Mouse (Mus musculus): ENCODE results near the gene Tpm3-rs7. TPM values are rescaled to one million over a fixed set of nuclear protein-coding genes. Genes with fewer than 3 reads are reported as not detected.
"Not testable (repeated sequence)": the region's sequence is repeated elsewhere in the genome, so short reads cannot be mapped to it uniquely, and the experiment has no call there.

Tpm3-rs7 gene
- 6.4 and 7.8 TPM in 2 replicates for polyA plus RNA-seq (2016; fragmentation: Nextera tagmentation; extraction: Ambion mirVana)

GRCm38 (mm10) chr14:113314499-113314898 is at the start of gene Tpm3-rs7:
TSS of gene Tpm3-rs7 (plus strand) at chr14:113314608.
- H3K27me3 ChIP-seq; H3K4me3 ChIP-seq; H3K27ac ChIP-seq; H3K9me3 ChIP-seq (replicated peaks); H3K9ac ChIP-seq; H3K36me3 ChIP-seq; ATAC-seq (ENCODE audit: low FRiP score); H3K4me1 ChIP-seq; H3K4me2 ChIP-seq (replicated peaks): not testable (repeated sequence)
- 96% methylated on average over 16 of the region's 16 CpGs for WGBS

DNA sequence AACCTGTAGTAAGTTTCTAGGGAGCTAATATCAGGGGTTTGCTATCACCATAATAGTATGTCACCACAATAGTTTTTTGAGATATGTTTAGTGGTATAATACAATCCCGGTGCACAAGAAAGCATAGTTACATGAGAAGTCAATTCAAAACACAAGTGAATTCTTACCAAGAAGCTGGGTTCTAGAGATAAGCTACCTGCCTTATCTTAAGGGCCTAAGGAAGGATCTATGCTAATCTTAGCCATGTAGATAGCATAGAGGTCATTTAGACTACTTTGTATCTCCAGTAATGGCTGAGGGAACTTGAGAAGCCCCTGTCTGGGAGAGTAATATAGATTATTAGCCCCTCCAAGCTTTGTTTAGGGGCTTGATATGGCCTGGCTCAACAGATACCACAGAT is 2.6 kb downstream of the Tpm3-rs7 start:
- WGBS = 91% methylated on average over 1 of the region's 1 CpGs
- no peak overlapping the region for H3K9ac ChIP-seq
- no peaks in the 10 kb centered on the region for H3K27me3 ChIP-seq
- no peak overlapping the region for H3K4me2 ChIP-seq (replicated peaks)
- no peak for ATAC-seq (ENCODE audit: low FRiP score)
- no peak overlapping the region for H3K27ac ChIP-seq
- H3K4me1 ChIP-seq = no peaks in the 10 kb centered on the region
- H3K9me3 ChIP-seq (replicated peaks) = no peaks in the 10 kb centered on the region
- H3K4me3 ChIP-seq = no peak overlapping the region
- no peaks in the 10 kb centered on the region for H3K36me3 ChIP-seq

DNA sequence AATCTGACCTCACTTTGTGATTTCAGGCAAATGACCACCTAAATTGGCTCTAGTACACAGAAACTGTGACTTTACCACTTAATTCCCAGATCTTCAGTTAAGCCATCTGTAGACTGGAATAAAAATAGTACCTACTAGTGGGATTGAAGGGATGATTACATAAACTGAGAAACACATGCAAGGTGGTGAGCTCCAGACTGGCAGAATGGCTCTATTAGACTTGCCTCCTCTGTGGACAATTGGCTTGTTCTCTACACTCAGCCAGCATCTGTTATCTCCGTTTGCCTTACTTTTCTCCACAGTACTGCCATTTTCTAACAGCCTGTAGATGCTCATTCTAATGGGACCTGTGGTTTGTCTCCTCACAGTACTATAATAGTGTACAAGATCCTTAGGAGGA is 49.0 kb downstream of the Tpm3-rs7 start:
- H3K9ac ChIP-seq = no peak overlapping the region
- ATAC-seq (ENCODE audit: low FRiP score) = no peak
- no peaks in the 10 kb centered on the region for H3K36me3 ChIP-seq
- no peak overlapping the region for H3K27ac ChIP-seq
- H3K9me3 ChIP-seq (replicated peaks) = peaks cover 4% of the 10 kb centered on the region; the same call in 1 of the 2 replicates
- 78% methylated on average over 1 of the region's 1 CpGs for WGBS
- no peak overlapping the region for H3K4me2 ChIP-seq (replicated peaks)
- H3K4me3 ChIP-seq = no peak overlapping the region
- H3K27me3 ChIP-seq = no peaks in the 10 kb centered on the region
- H3K4me1 ChIP-seq = no peaks in the 10 kb centered on the region
